Mouse (Mus musculus): Measurements from ENCODE around the gene Zfp445. TPM values are rescaled to one million over a fixed set of nuclear protein-coding genes. Genes with fewer than 3 reads are reported as not detected.

Zfp445 gene
- polyA plus RNA-seq, 1 experiment, result 7.9 TPM

- Histone ChIP-seq H3K27me3 (ENCODE audit: control insufficient read depth, insufficient read depth, insufficient read length) (no peaks in the 10 kb centered on the region), H3K79me3 (ENCODE audit: low read depth) (no peaks in the 10 kb centered on the region), H3K4me3 (ENCODE audit: insufficient read depth, poor library complexity, severe bottlenecking) (no peak overlapping the region), H3ac (ENCODE audit: control insufficient read depth, insufficient read length, low read depth) (no peak overlapping the region), H3K36me3 (ENCODE audit: control insufficient read depth, insufficient read depth) (no peaks in the 10 kb centered on the region), H3K79me2 (ENCODE audit: control insufficient read depth, insufficient read depth) (no peaks in the 10 kb centered on the region)
- TF ChIP-seq USF1 (IDR thresholded peaks at IDR 0.05; ENCODE audit: low read depth), result no peak
- no peak for TF ChIP-seq MYOD1 (IDR thresholded peaks at IDR 0.05; ENCODE audit: control insufficient read depth, insufficient read length, low read depth)
- no peak for TF ChIP-seq MYOG (IDR thresholded peaks at IDR 0.05; ENCODE audit: control insufficient read depth, extremely low read depth, insufficient read length)
- TF ChIP-seq FOSL1 (IDR thresholded peaks at IDR 0.05; ENCODE audit: insufficient read depth, low read length, poor library complexity, severe bottlenecking), result no peak
- TF ChIP-seq CEBPB (IDR thresholded peaks at IDR 0.05; ENCODE audit: low read depth), result no peak
- TF ChIP-seq MAX (IDR thresholded peaks at IDR 0.05), result no peak
Observed at GRCm38 (mm10) chr9:122814775-122815174, 51.0 kb downstream of the Zfp445 start.

GRCm38 (mm10) chr9:122812386-122812785, 53.4 kb downstream of the Zfp445 start:
- Histone ChIP-seq H3K79me2 (ENCODE audit: control insufficient read depth, insufficient read depth) (no peaks in the 10 kb centered on the region), H3K79me3 (ENCODE audit: low read depth) (no peaks in the 10 kb centered on the region), H3K4me3 (ENCODE audit: insufficient read depth, poor library complexity, severe bottlenecking) (no peak overlapping the region)

GRCm38 (mm10) chr9:122810212-122810611, 55.6 kb downstream of the Zfp445 start:
- no peak for TF ChIP-seq MYOG (IDR thresholded peaks at IDR 0.05; ENCODE audit: control insufficient read depth, extremely low read depth, insufficient read length)
- TF ChIP-seq MYOD1 (IDR thresholded peaks at IDR 0.05; ENCODE audit: control insufficient read depth, insufficient read length, low read depth), result no peak
- no peak for TF ChIP-seq FOSL1 (IDR thresholded peaks at IDR 0.05; ENCODE audit: insufficient read depth, low read length, poor library complexity, severe bottlenecking)
- no peak for TF ChIP-seq USF1 (IDR thresholded peaks at IDR 0.05; ENCODE audit: low read depth)
- TF ChIP-seq CTCF (IDR thresholded peaks at IDR 0.05; ENCODE audit: control insufficient read depth, insufficient read depth, insufficient read length), result no peak
- no peak for TF ChIP-seq CEBPB (IDR thresholded peaks at IDR 0.05; ENCODE audit: low read depth)
- TF ChIP-seq MAX (IDR thresholded peaks at IDR 0.05), result no peak
- Histone ChIP-seq H3K36me3 (ENCODE audit: control insufficient read depth, insufficient read depth) (no peaks in the 10 kb centered on the region), H3K4me3 (ENCODE audit: insufficient read depth, poor library complexity, severe bottlenecking) (no peak overlapping the region), H3K79me3 (ENCODE audit: low read depth) (no peaks in the 10 kb centered on the region), H3ac (ENCODE audit: control insufficient read depth, insufficient read length, low read depth) (no peak overlapping the region), H3K27me3 (ENCODE audit: control insufficient read depth, insufficient read depth, insufficient read length) (no peaks in the 10 kb centered on the region), H3K79me2 (ENCODE audit: control insufficient read depth, insufficient read depth) (no peaks in the 10 kb centered on the region)

More at GRCm38 (mm10) chr9:122812386-122812785, 53.4 kb downstream of the Zfp445 start:
- Histone ChIP-seq H3K27me3 (ENCODE audit: control insufficient read depth, insufficient read depth, insufficient read length) (no peaks in the 10 kb centered on the region), H3K36me3 (ENCODE audit: control insufficient read depth, insufficient read depth) (no peaks in the 10 kb centered on the region), H3ac (ENCODE audit: control insufficient read depth, insufficient read length, low read depth) (no peak overlapping the region)
- TF ChIP-seq MAX (IDR thresholded peaks at IDR 0.05), result no peak
- TF ChIP-seq FOSL1 (IDR thresholded peaks at IDR 0.05; ENCODE audit: insufficient read depth, low read length, poor library complexity, severe bottlenecking), result no peak

GRCm38 (mm10) chr9:122807186-122807585, 58.6 kb downstream of the Zfp445 start:
- Histone ChIP-seq H3K79me2 (ENCODE audit: control insufficient read depth, insufficient read depth) (no peaks in the 10 kb centered on the region), H3K27me3 (ENCODE audit: control insufficient read depth, insufficient read depth, insufficient read length) (no peaks in the 10 kb centered on the region), H3K79me3 (ENCODE audit: low read depth) (no peaks in the 10 kb centered on the region), H3K36me3 (ENCODE audit: control insufficient read depth, insufficient read depth) (no peaks in the 10 kb centered on the region), H3ac (ENCODE audit: control insufficient read depth, insufficient read length, low read depth) (no peak overlapping the region), H3K4me3 (ENCODE audit: insufficient read depth, poor library complexity, severe bottlenecking) (no peak overlapping the region)
- TF ChIP-seq MYOG (IDR thresholded peaks at IDR 0.05; ENCODE audit: control insufficient read depth, extremely low read depth, insufficient read length) (no peak), CTCF (IDR thresholded peaks at IDR 0.05; ENCODE audit: control insufficient read depth, insufficient read depth, insufficient read length) (no peak)

GRCm38 (mm10) chr9:122805845-122806341, 59.9 kb downstream of the Zfp445 start:
- no peak for TF ChIP-seq CTCF (IDR thresholded peaks at IDR 0.05; ENCODE audit: control insufficient read depth, insufficient read depth, insufficient read length)
- TF ChIP-seq MYOD1 (IDR thresholded peaks at IDR 0.05; ENCODE audit: control insufficient read depth, insufficient read length, low read depth), result no peak
- TF ChIP-seq CEBPB (IDR thresholded peaks at IDR 0.05; ENCODE audit: low read depth), result no peak
- no peak for TF ChIP-seq MYOG (IDR thresholded peaks at IDR 0.05; ENCODE audit: control insufficient read depth, extremely low read depth, insufficient read length)
- TF ChIP-seq FOSL1 (IDR thresholded peaks at IDR 0.05; ENCODE audit: insufficient read depth, low read length, poor library complexity, severe bottlenecking), result no peak
- no peak for TF ChIP-seq MAX (IDR thresholded peaks at IDR 0.05)
- TF ChIP-seq USF1 (IDR thresholded peaks at IDR 0.05; ENCODE audit: low read depth), result no peak
- Histone ChIP-seq H3K79me3 (ENCODE audit: low read depth) (no peaks in the 10 kb centered on the region), H3K4me3 (ENCODE audit: insufficient read depth, poor library complexity, severe bottlenecking) (peak overlapping the region; percentile 45), H3K36me3 (ENCODE audit: control insufficient read depth, insufficient read depth) (no peaks in the 10 kb centered on the region), H3ac (ENCODE audit: control insufficient read depth, insufficient read length, low read depth) (peak overlapping the region; percentile 94), H3K79me2 (ENCODE audit: control insufficient read depth, insufficient read depth) (no peaks in the 10 kb centered on the region), H3K27me3 (ENCODE audit: control insufficient read depth, insufficient read depth, insufficient read length) (no peaks in the 10 kb centered on the region)

- no peaks in the 10 kb centered on the region for H3K79me2 ChIP-seq (ENCODE audit: control insufficient read depth, insufficient read depth)
- peak within 1 kb of the TSS; percentile 45 for H3K4me3 ChIP-seq (ENCODE audit: insufficient read depth, poor library complexity, severe bottlenecking)
- peak within 1 kb of the TSS; percentile 94 for H3ac ChIP-seq (ENCODE audit: control insufficient read depth, insufficient read length, low read depth)
- H3K79me3 ChIP-seq (ENCODE audit: low read depth), result no peaks in the 10 kb centered on the region
- TF ChIP-seq MYOG (IDR thresholded peaks at IDR 0.05; ENCODE audit: control insufficient read depth, extremely low read depth, insufficient read length) (no peak), FOSL1 (IDR thresholded peaks at IDR 0.05; ENCODE audit: insufficient read depth, low read length, poor library complexity, severe bottlenecking) (no peak), MAX (IDR thresholded peaks at IDR 0.05) (no peak), CTCF (IDR thresholded peaks at IDR 0.05; ENCODE audit: control insufficient read depth, insufficient read depth, insufficient read length) (no peak), USF1 (IDR thresholded peaks at IDR 0.05; ENCODE audit: low read depth) (no peak), CEBPB (IDR thresholded peaks at IDR 0.05; ENCODE audit: low read depth) (no peak), MYOD1 (IDR thresholded peaks at IDR 0.05; ENCODE audit: control insufficient read depth, insufficient read length, low read depth) (no peak)
- H3K27me3 ChIP-seq (ENCODE audit: control insufficient read depth, insufficient read depth, insufficient read length), result no peaks in the 10 kb centered on the region
- H3K36me3 ChIP-seq (ENCODE audit: control insufficient read depth, insufficient read depth), result no peaks in the 10 kb centered on the region
Observed at GRCm38 (mm10) chr9:122805053-122805844, 60.6 kb downstream of the Zfp445 start, which contains the start of gene Tcaim. Gene Tcaim, plus strand, starts transcription at chr9:122805539.
